Mouse (Mus musculus) heart, postnatal 0 days (tissue): ENCODE data around the gene Defb45.

ENCODE experiments used
- CTCF ChIP-seq: IDR thresholded peaks from 2 replicates; pipeline ENCODE4 v1.5.1; 2016; ENCODE audit warnings: antibody characterized with exemption, control low read depth, low read depth
- EP300 ChIP-seq: IDR thresholded peaks from 2 replicates; pipeline ENCODE4 v1.6.1; 2016; ENCODE audit warnings: antibody characterized with exemption, low read depth

DNA sequence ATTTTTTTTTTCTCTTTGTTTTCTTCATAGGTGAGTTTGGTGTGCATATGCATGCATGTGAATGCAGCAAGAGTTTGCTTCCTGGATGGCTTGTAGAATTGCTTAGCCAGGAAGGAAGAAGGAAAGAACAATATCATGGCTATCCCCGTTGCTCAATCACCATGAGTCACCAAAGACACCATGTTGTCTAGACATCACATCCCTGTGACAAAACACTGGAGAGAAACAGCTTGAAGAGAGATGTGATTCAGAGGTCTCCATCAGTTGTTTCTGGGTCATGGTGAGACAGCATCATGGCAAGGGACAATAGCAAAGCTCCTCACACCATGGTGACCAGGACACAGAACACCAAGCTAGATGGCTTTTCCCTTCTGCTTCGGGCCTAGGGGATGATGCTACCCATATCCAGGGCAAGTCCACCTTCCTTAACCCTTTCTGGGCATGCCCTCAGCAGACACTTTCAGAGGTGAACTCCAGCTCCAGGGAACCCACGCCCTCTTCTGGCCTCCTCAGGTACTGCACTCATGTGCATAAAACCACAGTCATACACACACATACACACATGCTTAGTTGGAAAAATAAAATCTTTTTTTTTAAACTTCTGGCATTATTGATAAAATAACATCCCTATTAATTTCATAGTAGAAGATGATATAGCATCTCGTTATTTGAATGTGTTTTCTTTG lies 2.2 kb upstream of the Defb45 start:
- TF ChIP-seq EP300 (no peak), CTCF (peak; percentile 24)
